Mouse (Mus musculus) Muller cell, postnatal 12 days (primary cell): ENCODE data around the gene Hmgcs1.
"Not testable (repeated sequence)": the region's sequence is repeated elsewhere in the genome, so short reads cannot be mapped to it uniquely, and the experiment has no call there.

ENCODE experiments used
- DNase-seq: peaks from one replicate; pipeline ENCODE4 v3.0.0-alpha.2; 2015; ENCODE audit errors: inconsistent ontology term

The Hmgcs1 gene

DNA sequence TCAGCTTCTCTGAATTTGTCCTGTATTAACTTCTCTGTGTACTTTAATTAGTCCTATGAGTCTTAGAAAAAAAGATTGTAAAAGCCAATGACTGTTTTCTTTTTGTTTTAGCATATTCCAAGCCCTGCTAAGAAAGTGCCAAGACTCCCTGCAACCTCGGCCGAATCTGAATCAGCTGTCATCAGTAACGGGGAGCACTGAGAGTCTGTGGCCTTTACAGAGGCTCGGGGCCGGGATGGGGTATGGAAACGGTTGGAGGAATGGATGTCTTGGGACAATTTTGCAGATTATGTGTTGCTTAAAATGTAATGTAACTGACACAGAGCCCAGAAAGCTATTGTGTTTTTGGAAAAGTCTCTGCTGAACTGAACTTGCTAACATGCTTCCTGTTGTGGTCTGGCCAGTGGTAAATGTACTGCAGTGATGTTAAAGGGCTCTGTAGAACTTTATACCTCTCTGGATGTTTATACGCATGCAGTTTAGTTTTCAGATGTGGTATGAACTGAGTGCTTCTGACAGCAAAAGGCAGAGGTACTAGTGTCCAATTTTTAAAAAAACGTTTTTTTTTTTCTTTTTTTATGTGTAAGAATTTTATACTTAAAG, 16.2 kb downstream of the Hmgcs1 start:
- DNase-seq, result not testable (repeated sequence)

DNA sequence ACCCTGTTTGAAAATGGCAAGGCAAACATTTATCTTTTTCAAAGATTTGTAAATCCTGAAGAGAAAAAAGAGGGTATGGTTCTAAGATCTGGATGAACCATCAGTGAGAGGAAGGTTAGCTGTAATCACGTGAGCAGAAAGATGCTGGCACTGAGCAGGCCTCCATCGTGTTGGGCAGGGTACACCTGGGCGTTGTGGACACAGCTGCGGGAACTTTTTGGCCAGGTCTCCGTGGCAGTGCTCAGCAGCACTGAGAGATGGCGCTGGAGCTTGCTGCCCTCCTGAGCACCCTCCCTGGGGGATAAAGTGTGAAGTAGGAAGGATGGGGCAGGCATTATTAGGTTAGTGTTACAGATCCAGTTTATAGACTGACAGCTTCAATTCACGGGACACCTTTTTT, 16.8 kb downstream of the Hmgcs1 start:
- DNase-seq, result no peak

DNA sequence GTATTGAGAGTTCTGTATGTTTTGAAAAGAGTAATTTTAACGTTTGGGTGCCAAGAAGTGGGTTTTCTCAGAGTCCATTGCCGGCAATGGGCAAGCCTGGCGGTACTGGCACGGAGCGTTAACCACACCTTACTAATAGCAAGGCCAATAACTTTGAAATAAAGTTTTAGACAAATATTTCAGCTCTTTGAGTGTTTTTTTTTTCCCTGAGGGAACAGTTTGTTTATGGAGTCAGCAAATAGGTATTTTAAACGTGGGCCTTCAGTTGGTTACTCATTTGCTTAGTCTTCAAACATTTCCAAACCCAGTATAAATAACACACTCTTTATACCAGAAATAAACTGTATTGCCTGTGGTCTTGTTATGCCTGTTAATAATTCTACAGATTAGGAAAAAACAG, 17.7 kb downstream of the Hmgcs1 start:
- DNase-seq, result no peak

DNA sequence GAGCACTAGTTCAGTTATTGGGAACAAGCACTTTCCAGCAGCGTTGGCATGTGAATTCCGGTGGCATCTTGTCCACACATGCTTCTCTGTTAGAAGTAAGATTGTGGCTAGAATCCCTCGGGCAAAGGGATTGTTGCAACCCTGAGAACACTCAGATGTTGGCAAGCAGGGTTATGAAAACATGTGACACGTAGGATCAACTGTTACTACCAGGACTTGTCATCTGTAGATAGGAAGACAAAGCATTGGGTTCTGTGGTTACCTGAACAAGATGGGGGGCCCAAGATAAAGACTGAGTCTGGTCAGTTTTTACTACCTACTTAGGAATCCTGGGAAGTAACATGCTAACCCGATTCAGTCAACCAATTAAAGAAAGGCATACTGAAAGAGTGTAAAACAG, 18.8 kb downstream of the Hmgcs1 start:
- no peak for DNase-seq

DNA sequence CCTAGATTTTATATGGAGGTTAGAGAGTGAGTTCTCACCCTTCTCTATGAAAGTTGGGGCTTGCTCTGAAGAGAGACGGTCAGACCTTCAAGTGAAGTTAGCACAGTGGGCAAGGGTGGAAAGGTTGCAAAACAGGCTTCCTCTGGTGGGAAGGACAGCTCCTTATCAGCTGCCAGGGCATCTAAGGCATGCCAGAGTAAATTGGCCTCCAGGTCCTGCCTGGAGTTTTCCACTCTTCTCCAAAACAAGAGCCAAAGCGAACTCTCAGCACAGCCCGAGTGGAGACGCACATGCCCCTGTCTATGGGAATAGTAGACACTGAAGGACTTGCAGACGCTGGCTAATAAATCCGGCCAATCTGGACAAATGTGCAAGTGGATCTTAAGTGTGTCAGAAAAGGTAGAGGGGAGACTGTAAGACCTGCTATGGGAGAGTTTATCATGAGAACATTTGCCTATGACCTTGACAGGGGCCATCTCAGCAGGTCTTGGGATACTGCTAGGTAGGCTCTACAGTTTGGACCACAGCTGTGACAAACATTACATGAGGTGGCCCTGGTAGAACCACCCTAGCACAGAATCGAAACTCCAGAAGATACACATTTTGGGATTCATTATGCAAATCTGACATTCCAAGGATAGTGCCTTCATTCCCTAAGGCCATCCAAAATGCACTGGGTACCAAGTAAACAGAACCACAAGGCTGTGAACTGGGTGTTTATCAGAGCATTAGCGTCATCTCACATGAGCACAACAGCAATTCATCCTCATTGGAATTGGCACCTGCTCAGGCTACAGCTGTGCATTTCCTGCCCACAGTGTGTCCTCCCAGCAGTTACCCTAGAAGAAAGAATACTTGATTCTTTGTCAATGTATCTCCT, 19.4 kb downstream of the Hmgcs1 start:
- no peak for DNase-seq

DNA sequence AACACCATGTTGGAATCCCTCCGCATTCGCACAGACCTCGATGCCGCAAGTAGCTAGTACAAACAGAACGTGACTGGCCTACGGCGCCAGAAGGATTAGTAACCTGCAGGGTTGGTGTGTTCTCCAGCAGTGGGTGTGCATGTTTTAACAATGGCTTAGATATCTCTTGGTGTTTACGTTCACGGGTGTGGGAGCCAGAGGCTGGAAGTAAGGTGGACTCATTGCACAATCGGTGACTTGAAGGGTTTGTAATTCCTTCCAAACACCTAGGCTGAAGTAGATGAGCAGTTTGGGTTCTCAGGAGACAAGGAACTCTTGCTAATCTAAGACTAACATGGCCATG, 20.1 kb downstream of the Hmgcs1 start:
- DNase-seq, result no peak

DNA sequence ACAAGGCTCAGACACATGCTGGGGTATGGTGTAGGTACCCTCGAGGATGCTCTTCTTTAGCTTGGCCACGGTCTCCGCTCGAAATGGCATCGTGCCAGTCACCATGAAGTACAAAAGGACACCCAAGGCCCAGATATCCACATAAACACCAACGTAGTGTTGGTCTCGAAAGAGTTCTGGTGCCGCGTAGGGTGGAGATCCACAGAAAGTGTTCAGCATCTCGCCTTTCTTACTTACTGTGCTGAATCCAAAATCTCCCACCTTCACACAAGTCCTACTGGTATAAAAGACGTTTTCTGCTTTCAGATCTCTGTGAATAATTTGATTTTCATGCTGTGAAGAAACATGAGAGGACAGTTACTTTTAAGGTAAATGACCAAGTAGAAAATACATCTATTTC, 22.3 kb downstream of the Hmgcs1 start:
- no peak for DNase-seq

DNA sequence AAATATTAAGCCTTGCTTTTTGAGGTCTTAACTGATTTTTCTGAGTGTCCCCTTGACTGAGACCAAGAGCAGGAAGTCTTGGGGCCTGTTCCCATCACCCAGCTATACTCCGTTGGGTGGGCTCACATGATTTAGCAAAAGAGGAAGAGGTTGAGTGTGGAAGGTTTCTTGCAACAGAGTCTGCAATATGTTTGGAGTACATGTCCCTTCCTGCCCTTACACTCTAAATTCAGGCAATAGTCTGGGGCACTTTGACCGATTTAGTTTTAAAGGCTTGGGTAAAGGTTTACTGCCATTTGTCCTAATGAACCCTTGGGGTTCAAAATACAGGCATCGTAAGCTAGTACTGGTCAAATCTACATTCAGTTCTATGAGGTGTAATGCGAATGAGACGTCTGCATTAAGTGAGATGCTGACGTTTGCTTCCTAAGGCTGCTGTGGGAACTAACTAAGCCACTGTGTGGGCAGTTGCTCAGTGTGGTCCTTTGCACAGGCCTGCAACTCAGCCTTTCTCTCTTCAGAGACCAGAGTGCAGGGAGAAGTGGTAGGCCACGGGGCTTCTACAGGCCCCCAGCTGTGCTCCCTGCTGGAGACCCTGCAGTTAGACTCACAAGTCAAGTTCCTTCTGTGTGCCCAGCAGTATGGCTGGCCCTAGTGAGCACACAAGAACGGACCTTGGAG, 23.1 kb downstream of the Hmgcs1 start:
- DNase-seq, result no peak

DNA sequence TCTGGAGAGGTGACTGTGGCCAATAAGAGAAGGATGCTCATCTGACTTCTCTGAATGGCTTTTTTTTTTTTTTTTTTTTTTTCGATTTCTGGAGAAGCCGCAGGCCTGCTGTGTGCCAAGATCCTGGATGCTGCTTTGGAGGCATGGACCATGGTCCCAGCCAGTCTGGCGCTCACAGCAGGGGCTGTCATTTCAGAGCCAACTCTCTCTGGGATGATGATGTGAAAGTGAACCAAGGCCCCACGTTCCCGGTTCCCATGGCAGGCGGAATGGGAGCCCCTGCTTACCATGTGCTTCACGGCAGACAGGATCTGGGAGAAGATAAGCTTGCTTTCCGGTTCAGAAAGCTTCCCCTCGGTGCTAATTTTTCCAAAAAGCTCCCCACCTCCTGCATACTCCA, 23.6 kb downstream of the Hmgcs1 start:
- DNase-seq, result no peak

DNA sequence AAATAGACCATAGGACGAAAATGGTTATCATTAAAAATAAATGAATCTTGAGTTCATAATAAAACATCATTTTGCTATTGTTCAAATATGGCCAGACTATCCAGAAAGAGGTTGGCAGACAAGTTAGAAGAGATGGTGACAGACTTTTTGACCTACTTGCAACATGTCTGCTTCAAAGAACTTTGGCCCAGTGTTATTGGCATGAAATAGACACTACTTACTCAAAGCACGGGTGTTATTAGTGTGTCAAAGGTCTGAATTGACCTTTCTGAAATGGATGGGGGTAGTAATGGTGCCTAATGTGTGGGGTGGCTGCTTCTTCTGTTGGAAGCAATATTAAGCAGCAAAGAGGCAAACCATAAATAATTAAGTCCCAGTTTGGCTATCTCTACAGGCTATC, 25.9 kb downstream of the Hmgcs1 start:
- no peak for DNase-seq

DNA sequence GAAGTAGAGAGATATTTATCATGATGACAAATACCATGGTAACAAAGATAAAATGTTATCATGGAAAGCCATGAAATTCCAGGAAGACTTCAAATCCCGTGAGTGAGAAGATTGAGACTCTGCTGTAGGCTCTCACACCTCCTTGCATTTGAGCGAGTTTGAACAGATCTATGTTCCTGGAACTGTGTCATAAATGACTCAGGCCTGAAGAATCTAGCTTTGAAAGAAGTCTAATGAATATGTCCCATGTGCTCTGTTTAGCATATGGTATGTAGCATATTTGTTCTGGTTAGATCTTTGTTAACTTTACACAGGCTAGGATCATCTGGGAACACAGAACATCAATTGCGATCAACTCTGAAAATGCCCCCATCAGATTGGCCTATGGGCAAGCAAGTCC, 32.3 kb downstream of the Hmgcs1 start:
- DNase-seq, result peak; percentile 27

DNA sequence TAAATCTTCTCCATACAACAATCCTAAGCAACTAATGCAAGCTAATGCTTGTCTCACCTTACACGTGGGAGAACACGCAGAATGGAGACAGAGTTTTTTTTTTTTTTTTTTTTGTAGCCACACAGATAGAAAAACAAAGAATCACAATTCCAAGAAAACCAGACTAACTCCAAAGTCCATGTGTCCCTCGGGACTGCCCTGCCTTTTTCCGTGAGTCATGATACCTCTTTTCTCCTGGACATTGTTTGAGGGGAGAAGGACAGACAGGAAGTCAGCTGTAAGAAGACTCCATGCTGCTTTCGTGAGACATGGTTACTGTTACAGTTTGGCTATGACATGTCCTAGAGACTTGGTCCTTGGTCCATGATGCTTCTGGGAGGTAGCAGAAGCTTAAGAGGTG, 33.2 kb downstream of the Hmgcs1 start:
- DNase-seq, result no peak

DNA sequence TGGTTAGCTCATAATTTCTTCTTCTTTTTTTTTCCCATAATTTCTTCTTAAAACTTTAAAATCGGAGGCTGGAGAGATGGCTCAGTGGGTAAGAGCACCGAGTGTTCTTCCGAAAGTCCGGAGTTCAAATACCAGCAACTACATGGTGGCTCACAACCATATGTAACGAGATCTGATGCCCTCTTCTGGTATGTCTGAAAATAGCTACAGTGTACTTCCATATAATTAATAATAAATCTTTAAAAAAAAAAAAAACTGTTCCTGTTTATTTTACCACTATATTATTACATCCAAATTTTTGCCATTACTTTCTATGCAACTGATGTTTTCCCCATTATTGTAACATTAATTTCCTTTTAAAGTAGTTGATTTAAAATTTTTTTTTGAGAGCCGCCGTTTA, 34.4 kb downstream of the Hmgcs1 start:
- DNase-seq, result no peak

DNA sequence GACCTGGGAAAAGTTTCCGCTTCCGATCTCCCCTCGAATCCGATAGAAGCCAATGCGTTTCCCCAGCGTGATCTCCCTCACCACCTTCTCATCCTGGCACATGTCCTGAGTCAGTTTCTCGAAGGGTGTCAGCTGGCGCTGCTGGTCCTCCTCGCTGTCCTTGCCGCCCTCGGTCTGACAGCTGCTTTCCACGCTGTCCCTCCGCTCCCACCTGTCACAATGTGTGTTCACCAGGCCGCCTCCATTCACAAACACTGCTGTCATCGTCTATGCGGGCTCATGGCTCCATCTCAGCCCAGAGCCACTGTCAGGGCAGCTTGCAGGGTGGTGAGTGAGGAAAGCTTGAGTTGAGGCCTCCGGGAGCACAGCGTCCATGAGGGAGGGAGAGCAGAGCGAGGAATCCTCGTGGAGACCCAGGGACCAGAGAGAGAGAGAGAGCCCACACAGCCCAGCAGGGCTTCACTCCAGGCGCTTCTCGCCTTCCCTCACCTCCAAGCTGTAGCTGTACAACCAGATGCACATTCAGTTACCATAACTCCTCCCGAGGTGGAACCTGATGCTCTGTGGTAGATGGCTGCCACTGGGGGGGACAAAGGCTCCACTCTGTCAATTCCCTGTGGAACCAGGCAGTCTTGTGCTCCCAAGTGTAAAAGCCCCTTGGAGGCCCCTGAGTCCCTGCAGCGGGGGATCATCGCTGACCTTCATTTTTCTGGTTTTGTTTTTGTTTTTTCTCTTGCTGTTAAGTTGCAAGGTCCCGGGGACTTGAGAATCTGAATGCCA, 37.6 kb downstream of the Hmgcs1 start:
- no peak for DNase-seq

DNA sequence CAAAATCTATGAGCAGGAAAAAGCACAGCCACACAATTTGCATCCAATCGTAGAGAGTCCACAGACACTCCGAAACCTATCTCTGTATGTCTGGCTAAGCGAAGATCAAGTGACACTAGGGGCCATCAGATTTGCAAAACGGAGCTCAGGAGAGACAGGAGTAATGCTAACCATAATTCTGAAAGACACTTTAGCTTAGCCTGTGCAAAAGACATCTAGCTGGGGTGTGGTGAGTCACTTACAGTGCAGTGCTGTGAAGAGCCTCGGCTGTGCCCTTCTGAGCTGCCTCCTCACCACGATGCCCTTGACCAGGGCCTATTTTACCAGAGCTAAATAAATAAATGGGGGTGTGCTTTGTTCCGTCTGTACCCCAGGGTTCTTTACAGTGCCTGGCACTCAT, 39.2 kb downstream of the Hmgcs1 start:
- DNase-seq, result no peak

DNA sequence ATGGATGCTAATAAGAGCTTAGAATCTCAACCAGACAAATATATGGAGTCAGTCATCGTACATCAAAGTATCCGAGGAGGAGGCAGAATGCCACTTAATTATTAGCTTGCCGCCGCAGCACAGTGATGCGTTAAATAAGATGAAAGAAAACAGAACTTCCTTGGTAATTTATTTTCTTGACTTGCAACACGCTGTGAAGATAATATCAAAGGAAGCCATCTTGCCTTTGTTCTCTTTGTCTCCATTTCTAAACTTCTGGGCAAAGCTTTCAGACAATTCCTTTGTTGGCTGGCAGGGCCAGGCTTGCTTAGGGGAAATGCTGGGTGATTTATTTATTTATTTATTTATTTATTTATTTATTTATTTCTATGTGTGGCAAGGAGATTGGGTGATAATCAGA, 41.3 kb downstream of the Hmgcs1 start:
- DNase-seq, result no peak

DNA sequence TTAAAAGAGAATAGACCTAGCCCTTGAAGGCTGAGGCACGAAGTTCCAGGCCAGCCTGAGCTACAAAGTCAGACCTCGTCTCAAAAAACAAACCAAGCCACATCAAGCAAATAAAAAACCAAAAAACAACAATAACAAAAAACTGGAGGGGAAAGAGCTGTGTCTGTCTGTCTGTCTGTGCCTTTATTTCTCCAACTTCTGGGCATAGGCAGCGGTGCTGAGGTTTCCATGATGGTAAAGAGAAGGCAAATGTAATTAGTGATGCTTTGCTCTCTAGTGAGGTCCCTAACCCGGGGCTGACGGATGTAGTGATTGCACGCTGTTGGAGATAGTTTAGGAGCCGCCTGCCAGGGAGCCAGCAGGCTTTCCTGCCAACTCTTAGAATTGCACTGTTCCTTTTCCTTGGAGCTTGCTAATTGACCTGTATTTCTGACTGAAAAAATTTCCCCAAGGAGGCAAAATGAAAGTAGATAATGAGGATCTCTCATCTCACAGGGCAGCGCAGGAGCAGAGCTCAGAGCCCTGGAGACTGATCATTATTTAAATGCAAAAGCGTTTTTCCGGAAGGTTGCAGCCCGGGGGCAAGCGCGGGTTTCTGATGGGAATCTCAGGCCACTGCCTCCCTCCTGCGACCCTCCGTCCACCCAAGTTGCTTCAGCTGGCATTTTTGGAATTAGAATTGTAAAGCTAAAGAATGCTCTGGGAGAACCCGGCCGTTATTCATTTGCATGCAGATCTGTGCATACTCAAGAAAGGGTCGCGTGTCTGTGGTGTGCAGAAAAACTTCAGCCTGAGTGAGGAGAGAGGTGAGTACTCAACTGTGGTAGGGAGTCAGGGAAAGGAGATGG, 51.4 kb downstream of the Hmgcs1 start:
- DNase-seq, result peak; percentile 68

DNA sequence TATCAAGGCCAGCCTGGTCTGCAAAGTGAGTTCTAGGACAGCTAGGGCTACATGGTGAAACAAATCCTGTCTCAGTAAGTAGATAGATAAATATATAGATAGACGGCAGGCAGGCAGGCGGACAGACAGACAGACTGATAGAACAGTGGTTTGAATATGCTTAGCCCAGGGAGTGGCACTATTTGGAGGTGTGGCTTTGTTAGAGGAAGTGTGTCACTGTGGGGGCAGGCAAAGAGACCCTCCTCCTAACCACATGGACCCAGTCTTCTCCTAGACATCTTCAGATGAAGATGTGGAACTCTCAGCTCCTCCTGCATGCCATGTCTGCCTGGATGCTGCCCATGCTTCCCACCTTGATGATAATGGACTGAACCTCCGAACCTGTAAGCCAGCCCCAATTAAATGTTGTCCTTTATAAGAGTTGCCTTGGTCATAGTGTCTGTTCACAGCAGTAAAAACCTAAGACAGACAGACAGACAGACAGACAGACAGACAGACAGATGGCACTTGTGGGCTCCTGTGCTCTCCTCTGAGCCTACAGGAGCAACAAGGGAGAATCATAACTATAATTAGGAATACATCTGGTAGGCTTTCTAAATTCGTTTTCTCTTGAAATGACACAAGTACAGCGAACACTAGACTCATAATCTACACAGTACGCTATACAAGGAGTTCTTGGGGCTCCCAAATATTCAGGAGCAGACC, 52.7 kb downstream of the Hmgcs1 start:
- DNase-seq, result no peak

DNA sequence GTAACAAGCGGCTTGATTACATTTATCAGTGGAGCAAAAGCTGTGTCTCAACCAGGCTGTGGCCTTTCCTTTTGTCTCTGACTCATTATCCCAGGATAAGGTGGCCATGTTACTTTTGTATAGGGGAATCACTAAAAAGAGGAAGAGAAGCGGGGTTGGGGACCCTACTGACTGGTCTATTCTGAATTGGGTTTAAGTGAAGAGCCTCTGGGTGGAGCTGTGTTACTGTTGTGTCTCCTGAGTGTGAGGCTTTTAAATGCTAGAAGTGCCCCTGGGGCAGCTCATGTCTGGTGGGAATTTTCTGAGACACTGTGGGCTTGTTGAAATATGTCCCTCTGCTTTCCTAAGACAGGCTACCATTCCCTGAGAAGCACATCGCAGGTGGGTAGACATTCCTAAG, 53.3 kb downstream of the Hmgcs1 start:
- no peak for DNase-seq

DNA sequence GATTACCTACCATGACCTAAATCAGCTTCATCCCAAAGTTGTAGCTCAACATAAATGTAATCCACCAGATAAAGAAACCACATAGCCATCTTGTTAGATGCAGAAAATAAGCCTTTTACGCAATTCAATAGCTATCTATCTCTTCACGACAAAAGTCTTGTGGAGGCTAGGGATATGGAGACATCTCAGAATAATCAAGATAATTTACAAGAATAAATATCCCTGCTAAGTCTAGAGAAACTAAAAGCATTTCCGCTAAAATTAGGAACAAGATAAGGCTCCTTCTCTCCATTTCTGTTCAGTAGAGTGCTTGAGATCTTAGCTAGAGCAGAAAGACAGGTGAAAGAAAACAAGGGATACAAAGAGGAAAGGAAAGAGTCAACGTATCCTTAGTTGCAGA, 56.8 kb downstream of the Hmgcs1 start:
- no peak for DNase-seq
